Mouse (Mus musculus) lung, postnatal 14 days (tissue): ENCODE measurements around the gene Pltp.
"Not testable (repeated sequence)": the region's sequence is repeated elsewhere in the genome, so short reads cannot be mapped to it uniquely, and the experiment has no call there.

Experiments
- DNase-seq: peaks from one replicate; pipeline ENCODE4 v3.0.0; 2021

Pltp gene

DNA sequence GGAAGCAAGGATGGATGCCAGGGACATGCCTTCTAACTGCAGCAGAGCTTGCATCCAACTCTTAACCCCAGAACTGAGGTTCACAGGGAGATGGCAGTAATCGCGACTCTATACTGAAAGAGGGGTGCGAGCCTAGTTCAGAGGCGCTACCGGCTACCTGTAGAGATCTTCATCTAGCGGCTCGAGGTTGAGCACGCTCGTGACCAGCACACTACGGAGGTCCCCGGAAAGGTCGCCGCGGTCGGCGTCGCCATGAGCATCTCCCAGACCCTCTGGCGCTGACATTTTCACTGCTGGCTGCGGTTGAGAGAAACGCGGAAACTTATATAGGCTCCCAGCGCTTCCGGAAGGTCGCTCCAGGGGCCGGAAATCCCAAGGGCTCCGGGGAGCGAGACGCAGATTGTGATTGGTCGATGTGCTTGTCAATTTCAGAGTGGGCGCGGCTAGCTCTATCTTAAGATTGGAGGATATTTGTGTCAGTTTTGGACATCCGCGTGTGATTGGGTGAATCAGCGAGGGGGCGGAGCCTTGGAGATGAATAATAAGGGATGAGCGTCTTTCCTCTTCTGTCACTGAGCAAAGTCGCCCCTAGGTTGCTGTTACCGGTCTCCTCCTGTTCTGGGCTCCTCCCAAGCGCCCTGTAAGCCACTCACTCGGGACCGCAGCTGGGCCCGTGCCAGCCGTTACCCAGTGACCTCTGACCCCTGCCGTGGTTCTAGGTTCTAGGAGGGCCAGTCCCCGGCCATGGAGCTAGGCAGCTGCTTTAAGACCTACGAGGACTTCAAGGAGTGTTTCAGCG is 52.8 kb downstream of the Pltp start, which contains the start of the genes Acot8 and Zswim3:
Gene Acot8 (minus strand): TSS at position 350 of the 799 bp plus-strand sequence.
Gene Zswim3 (plus strand): TSS at position 566 of the 799 bp plus-strand sequence.
- peak; percentile 98 for DNase-seq

DNA sequence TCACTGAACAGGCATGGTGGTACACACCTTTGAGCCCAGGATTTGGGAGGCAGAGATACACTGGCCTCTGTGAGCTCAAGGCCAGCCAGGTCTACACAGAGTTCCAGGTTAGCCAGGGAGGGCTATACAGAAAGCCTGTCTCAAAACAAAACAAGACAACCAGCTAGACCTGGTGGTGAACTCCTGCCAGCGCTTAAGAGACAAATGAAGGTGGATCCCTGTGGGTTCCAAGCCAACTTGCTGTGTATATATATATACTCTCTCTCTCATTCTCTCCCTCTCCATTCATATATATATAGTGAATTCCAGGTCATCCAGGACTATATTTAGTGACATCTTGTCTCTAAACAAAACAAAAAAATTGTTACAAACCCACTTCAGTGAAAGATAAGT is 53.6 kb downstream of the Pltp start:
- DNase-seq, result no peak

DNA sequence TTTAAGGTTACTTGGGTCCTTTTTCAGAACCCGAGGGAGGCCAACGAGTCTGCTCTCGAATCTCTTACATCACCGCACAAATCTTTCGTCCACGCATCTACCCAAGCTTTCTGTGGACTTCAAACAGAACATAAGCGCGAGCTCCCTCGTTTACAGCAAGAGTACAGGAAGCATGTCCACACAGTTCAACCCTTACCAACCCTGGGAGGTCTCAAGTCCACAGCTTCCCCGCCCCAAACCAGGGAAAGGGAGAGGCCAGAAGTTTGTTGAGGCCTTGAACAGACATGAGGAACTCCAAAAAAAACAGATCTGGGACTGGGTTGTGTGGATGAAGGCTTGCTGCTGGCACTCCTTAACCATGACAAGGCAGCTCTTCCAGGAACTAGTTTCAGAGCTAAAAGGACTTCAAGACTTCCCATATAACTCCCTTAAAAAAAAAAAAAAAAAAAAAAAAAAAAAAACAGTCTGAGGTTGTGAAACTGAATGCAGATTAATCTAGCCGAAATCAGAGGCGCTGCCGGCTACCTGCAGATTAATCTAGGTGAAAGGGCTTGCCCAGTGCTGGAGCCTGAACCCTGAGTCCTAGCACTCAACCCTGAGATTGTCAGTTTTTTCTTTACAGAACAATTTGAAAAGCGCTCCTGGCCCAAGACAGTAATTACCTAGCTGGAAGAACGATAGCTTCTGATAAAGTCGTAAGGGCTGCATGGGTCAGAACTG is 54.1 kb downstream of the Pltp start:
- no peak for DNase-seq

DNA sequence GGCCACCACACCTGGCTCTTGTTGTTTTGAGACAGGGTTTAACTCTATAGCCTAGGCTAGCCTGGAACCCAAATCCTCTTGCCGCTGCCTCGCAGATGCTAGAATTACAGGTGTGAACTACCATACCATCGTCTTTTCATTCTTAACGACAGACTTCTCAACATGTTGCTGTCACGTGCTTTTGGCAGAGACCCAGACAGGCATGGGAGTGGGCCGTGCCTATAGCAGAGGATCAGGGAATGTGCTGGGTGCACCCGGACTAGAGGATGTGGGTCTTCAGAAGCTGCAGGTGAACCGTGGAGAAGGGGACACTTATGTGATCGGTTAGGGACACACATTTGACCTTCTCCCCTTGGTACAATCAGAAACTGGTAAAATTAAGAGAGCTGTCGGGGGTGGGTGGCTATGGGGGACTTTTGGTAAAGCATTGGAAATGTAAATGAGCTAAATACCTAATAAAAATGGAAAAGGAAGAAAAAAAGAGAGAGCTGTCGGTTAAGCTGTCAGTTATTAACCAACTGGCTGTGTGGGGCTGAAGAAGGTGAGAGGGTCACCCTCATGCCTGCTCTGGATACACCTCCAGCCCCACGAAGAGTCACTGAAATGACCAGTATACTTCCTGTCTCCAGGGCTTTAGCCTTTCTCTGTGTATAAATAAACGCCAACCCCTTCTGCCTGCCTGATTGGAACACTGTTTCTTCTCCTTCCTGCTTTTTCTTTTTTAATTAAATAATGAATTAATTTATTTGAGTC is 57.1 kb downstream of the Pltp start:
- no peak for DNase-seq

DNA sequence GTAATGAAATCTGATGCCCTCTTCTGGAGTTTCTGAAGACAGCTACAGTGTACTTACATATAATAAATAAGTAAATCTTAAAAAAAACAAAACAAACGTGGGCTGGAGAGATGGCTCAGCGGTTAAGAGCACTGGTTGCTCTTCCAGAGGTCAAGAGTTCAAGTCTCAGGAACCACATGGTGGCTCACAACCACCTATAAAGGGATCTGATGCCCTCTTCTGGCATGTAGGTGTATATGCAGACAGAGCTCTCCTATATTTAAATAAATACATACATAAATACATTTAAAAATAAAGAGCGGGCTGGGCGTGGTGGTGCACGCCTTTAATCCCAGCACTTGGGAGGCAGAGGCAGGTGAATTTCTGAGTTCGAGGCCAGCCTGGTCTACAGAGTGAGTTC is 59.0 kb downstream of the Pltp start:
- not testable (repeated sequence) for DNase-seq

DNA sequence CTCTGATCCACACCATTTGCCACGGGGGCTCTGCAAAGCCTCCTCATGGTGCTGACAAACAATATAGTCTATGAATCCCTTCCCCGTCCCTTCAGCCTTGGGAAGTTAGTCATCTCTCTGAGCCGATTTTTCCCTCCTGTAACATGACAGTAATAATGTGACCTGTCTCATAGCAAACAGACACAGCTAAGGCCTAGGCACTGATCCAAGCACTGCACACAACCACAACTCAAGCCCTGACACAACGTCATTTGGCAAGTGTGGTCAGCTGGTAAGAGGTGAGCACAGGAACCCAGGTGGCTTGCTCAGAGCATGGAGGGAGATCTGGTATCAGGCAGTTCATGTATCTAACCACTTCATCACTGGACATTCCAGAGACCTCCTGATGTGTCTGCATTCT is 61.6 kb downstream of the Pltp start:
- DNase-seq, result no peak

DNA sequence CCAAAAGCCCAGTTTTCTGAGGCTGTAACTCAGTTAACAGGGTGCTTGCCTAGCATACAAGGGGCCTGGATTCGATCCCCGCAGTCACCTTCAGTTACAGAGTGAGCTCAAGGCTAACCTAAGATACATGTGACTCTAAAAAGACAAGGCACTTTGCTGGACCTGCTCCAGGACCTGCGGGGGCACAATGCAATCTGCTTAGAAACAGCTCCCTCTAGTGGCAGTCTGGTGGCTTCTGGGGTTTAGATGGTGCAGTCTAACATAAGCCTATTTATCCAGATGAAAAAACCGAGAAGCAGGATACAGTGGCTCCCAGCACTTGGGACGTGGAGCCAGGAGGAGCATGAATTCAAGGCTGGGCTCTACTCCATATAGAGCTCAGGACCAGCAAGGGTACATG is 63.2 kb downstream of the Pltp start:
- DNase-seq, result peak; percentile 93

DNA sequence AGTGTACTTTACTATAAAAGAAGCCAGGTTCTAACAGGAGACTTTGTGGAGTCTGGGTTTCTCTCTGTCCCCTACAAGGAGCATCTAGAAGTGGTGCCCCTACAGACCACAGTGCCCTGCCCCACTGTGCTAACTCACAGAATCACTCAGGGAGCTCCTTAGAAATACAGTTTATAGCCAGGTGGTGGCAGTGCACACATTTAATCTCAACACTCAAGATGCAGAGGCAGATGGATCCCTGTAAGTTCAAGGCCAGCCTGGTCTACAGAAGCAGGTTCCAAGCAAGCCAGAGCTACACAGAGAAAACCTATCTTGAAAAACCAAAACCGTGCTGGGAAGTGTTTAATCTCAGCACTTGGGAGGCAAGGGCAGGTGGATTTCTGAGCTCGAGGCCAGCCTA is 63.7 kb downstream of the Pltp start:
- DNase-seq, result no peak

DNA sequence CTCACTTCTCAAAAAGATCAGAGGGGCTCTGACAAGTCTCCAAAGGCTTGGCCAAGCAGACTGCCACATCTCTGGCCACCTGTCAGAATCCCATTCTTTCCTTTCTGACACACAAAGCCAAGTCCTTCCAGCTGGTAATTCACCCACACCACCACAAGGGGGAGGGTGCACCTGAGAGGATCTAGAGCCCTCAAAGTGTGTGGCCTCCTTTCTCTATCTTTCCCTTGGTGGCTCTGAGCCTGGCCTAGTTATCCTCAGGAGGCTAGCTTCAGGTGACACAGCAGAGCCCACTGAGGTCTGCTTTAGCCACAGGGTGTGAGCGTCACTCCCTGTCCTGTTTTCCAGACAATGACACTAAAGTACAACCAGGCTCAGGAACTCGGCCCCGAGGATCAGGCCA is 64.3 kb downstream of the Pltp start:
- peak; percentile 63 for DNase-seq

DNA sequence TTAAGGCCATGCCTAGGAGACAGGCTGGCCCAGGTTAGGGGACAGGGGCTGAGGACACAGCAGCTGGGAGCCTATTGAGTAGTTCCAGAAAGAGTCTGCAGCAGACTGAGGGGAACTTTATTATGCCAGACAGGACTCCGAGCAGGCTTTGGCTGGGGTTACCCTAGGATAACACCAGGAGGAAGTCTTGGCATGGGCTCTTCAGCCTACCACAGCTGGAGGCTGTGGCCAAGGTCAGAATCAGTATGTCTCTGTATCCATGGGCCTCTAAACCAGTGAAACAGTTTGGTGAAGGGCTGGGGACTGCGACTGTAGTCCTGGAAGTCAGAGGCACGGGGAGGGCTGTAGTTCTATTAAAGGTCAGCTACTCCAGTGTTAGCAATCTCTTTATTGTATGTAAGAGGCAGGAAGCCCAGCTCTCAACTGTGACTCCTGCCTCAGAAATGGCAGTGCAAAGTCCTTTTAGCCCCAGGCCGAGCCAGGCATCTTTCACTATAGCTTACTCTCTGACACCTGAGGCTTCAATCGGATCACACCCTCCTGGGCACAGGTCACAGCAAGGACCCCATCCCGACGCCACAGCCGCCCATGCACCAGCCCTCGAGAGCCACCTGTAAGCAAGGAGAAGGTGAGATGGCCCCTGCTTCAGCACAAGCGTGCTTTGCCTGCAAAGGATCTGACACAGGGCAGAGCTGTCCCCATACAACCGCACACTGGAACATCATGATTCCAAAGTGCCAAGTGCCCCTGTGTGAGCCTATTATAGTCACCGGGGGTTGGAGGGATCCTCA is 64.9 kb downstream of the Pltp start:
- no peak for DNase-seq

DNA sequence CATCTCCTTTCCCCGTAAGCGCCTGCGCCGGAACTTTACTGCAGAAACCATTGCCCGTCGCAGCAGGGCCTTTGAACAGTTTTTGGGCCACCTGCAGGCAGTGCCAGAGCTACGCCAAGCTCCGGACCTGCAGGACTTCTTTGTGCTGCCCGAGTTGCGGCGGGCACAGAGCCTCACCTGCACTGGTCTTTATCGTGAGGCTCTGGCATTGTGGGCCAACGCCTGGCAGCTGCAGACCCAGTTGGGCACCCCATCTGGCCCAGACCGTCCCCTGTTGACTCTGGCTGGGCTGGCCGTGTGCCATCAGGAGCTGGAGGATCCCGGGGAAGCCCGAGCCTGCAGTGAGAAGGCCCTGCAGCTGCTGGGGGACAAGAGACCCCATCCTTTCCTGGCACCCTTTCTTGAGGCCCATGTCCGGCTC is 65.7 kb downstream of the Pltp start:
- no peak for DNase-seq

DNA sequence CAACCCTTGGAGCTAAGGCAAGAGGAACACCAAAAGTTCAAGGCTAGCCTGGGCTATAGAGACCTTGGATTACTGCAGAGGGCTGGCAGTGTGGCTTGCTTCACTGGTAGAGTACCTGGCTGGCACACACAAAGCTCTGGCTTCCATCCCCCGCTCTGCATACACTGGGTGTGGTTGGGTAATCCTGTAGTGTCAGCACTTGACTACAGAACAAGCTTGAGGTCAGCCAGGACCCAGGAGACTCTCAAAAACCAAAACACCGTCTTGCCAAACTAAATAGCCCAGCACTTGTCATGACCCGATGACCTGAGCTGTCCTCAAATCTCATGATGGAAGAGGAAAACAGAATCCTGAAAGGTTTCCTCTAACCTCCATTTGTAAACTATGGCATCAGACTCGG is 67.1 kb downstream of the Pltp start:
- peak; percentile 49 for DNase-seq
